Mouse (Mus musculus) embryonic facial prominence, embryonic 11.5 days (tissue): ENCODE measurements around the gene Taf9. TPM values are rescaled to one million over a fixed set of nuclear protein-coding genes. Genes with fewer than 3 reads are reported as not detected.
A peak's percentile ranks its signal among the peaks of the same experiment; 100 is the strongest.

Source experiments
- ATAC-seq: fragments of 200-750 bp; cut with Nextera tagmentation; replicated peaks from 2 replicates; pipeline ENCODE4 v1.8.0; 2017; ENCODE audit warnings: low read depth; ENCODE audit not compliant: insufficient number of reproducible peaks, low FRiP score, low TSS enrichment
- DNase-seq: peaks from one replicate; pipeline ENCODE4 v3.0.0-alpha.2; 2015; ENCODE audit warnings: low spot score
- H3K27ac ChIP-seq: fragments of 300-500 bp; sonication (generic); replicated peaks from 2 replicates; pipeline ENCODE4 v1.5.1; 2014; ENCODE audit warnings: mild to moderate bottlenecking, low read depth, low read length, control low read depth
- H3K27me3 ChIP-seq: fragments of 300-500 bp; sonication (generic); 2 replicates; pipeline ENCODE4 v1.6.1; 2014; ENCODE audit warnings: mild to moderate bottlenecking, low read length, moderate library complexity, mixed read lengths; ENCODE audit not compliant: control insufficient read depth, insufficient read depth
- H3K36me3 ChIP-seq: fragments of 300-500 bp; sonication (generic); replicated peaks from 2 replicates; pipeline ENCODE4 v1.6.1; 2014; ENCODE audit warnings: low read depth, mild to moderate bottlenecking, low read length, moderate library complexity, mixed read lengths; ENCODE audit not compliant: control insufficient read depth, insufficient read depth
- H3K4me1 ChIP-seq: fragments of 300-500 bp; sonication (generic); 2 replicates; pipeline ENCODE4 v1.6.1; 2014; ENCODE audit warnings: low read length, mixed read lengths; ENCODE audit not compliant: control insufficient read depth, insufficient read depth
- H3K4me2 ChIP-seq: fragments of 300-500 bp; sonication (generic); 2 replicates; pipeline ENCODE4 v1.6.1; 2014; ENCODE audit warnings: low read depth, mild to moderate bottlenecking, control low read depth, low read length, moderate library complexity
- H3K4me3 ChIP-seq: fragments of 300-500 bp; sonication (generic); 2 replicates; pipeline ENCODE4 v1.5.1; 2014; ENCODE audit warnings: low read depth, low read length, control low read depth
- H3K9ac ChIP-seq: fragments of 300-500 bp; sonication (generic); replicated peaks from 2 replicates; pipeline ENCODE4 v1.6.1; 2014; ENCODE audit warnings: mild to moderate bottlenecking, control low read depth, low read length
- H3K9me3 ChIP-seq: fragments of 300-500 bp; sonication (generic); replicated peaks from 2 replicates; pipeline ENCODE4 v1.6.1; 2016; ENCODE audit warnings: mild to moderate bottlenecking, low read length, inconsistent platforms, mixed read lengths; ENCODE audit not compliant: control insufficient read depth
- WGBS: fragments of 180-500 bp; shearing (Covaris S2); extraction: QIAGEN DNeasy Blood & Tissue Kit; methylation state at CpG from one replicate; pipeline ENCODE4 v1.1.7; 2014; 5-methylcytosine and 5-hydroxymethylcytosine counted together
- polyA plus RNA-seq: library from polyadenylated mRNA; unstranded; fragments of >200 nt; fragmentation: Nextera tagmentation; extraction: Ambion mirVana; gene quantifications from 2 replicates; pipeline ENCODE4 v1.2.1, GENCODE M21; 2014

Gene Taf9
- polyA plus RNA-seq, 1 experiment from 2014 or later = 25.7 TPM

GRCm38 (mm10) chr13:100612251-100612650 lies 39.1 kb upstream of the Taf9 start:
- no peaks in the 10 kb centered on the region; the same call in 1 of the 2 replicates for H3K9me3 ChIP-seq
- no peak for DNase-seq
- H3K9ac ChIP-seq = no peak overlapping the region
- H3K27me3 ChIP-seq = peaks cover 10% of the 10 kb centered on the region
- H3K4me2 ChIP-seq = no peak overlapping the region
- 90% methylated on average over 10 of the region's 10 CpGs for WGBS
- peaks cover 4% of the 10 kb centered on the region; the same call in 1 of the 2 replicates for H3K4me1 ChIP-seq
- ATAC-seq = no peak
- H3K36me3 ChIP-seq = no peaks in the 10 kb centered on the region
- H3K4me3 ChIP-seq = no peak overlapping the region
- no peak overlapping the region for H3K27ac ChIP-seq

- Histone ChIP-seq H3K4me1 (peaks cover 4% of the 10 kb centered on the region; the same call in 1 of the 2 replicates), H3K9ac (no peak overlapping the region), H3K27me3 (peaks cover 10% of the 10 kb centered on the region), H3K4me2 (no peak overlapping the region), H3K9me3 (no peaks in the 10 kb centered on the region; the same call in 1 of the 2 replicates), H3K27ac (no peak overlapping the region), H3K4me3 (no peak overlapping the region), H3K36me3 (peaks cover 4% of the 10 kb centered on the region; the same call in 1 of the 2 replicates)
- ATAC-seq (no peak), DNase-seq (no peak)
- 53% methylated on average over 2 of the region's 2 CpGs for WGBS
These were observed 38.5 kb upstream of the Taf9 start for GRCm38 (mm10) chr13:100612903-100613302.

- peak; percentile 47; the same call in 1 of the 2 replicates for ATAC-seq
These were observed 34.9 kb upstream of the Taf9 start, which contains the start of gene Marveld2 for GRCm38 (mm10) chr13:100616181-100617087. Marveld2 (minus strand) TSS chr13:100616971.

GRCm38 (mm10) chr13:100617583-100617982 lies 33.8 kb upstream of the Taf9 start:
- peaks cover 4% of the 10 kb centered on the region; the same call in 1 of the 2 replicates for H3K36me3 ChIP-seq
- DNase-seq (no peak), ATAC-seq (no peak)
- no peak overlapping the region for H3K4me3 ChIP-seq
- no peak overlapping the region for H3K9ac ChIP-seq
- H3K4me2 ChIP-seq = no peak overlapping the region
- H3K4me1 ChIP-seq = peaks cover 4% of the 10 kb centered on the region; the same call in 1 of the 2 replicates
- no peaks in the 10 kb centered on the region for H3K9me3 ChIP-seq
- 77% methylated on average over 13 of the region's 13 CpGs for WGBS
- H3K27ac ChIP-seq = no peak overlapping the region
- H3K27me3 ChIP-seq = peaks cover 10% of the 10 kb centered on the region

More at GRCm38 (mm10) chr13:100616181-100617087, 34.9 kb upstream of the Taf9 start, which contains the start of gene Marveld2:
- peak within 1 kb of the TSS; percentile 95 for H3K4me2 ChIP-seq
- peak within 1 kb of the TSS; percentile 48 for H3K9ac ChIP-seq
- H3K4me1 ChIP-seq = peaks cover 4% of the 10 kb centered on the region; the same call in 1 of the 2 replicates
- 2% methylated on average over 76 of the region's 77 CpGs for WGBS
- H3K27ac ChIP-seq = no peak within 1 kb of the TSS
- no peaks in the 10 kb centered on the region for H3K9me3 ChIP-seq
- peaks cover 10% of the 10 kb centered on the region for H3K27me3 ChIP-seq
- DNase-seq = peak; percentile 17
- H3K36me3 ChIP-seq = peaks cover 4% of the 10 kb centered on the region; the same call in 1 of the 2 replicates
- H3K4me3 ChIP-seq = peak within 1 kb of the TSS; percentile 55

GRCm38 (mm10) chr13:100622241-100622640 lies 29.1 kb upstream of the Taf9 start:
- no peaks in the 10 kb centered on the region for H3K9me3 ChIP-seq
- peaks cover 4% of the 10 kb centered on the region; the same call in 1 of the 2 replicates for H3K36me3 ChIP-seq
- ATAC-seq (no peak), DNase-seq (no peak)
- no peaks in the 10 kb centered on the region for H3K4me1 ChIP-seq
- 87% methylated on average over 4 of the region's 4 CpGs for WGBS
- no peak overlapping the region for H3K27ac ChIP-seq
- no peak overlapping the region for H3K9ac ChIP-seq
- H3K4me2 ChIP-seq = no peak overlapping the region
- no peaks in the 10 kb centered on the region for H3K27me3 ChIP-seq
- H3K4me3 ChIP-seq = no peak overlapping the region

- DNase-seq (no peak), ATAC-seq (no peak)
- Histone ChIP-seq H3K27ac (no peak overlapping the region), H3K9ac (no peak overlapping the region), H3K4me2 (no peak overlapping the region), H3K27me3 (no peaks in the 10 kb centered on the region), H3K36me3 (peaks cover 4% of the 10 kb centered on the region), H3K4me1 (no peaks in the 10 kb centered on the region), H3K4me3 (no peak overlapping the region), H3K9me3 (no peaks in the 10 kb centered on the region)
- WGBS = 94% methylated on average over 3 of the region's 3 CpGs
These were observed 17.2 kb upstream of the Taf9 start for GRCm38 (mm10) chr13:100634106-100634691.

- Histone ChIP-seq H3K27ac (no peak overlapping the region), H3K9ac (no peak overlapping the region), H3K4me3 (no peak overlapping the region), H3K4me2 (no peak overlapping the region), H3K36me3 (0 out of 2 replicates have a peak, but pooled peaks cover 5% of the 10 kb centered on the region), H3K9me3 (no peaks in the 10 kb centered on the region), H3K27me3 (no peaks in the 10 kb centered on the region), H3K4me1 (no peaks in the 10 kb centered on the region)
- no peak for ATAC-seq
- DNase-seq = no peak
- WGBS = 91% methylated on average over 4 of the region's 4 CpGs
These were observed 8.7 kb upstream of the Taf9 start for GRCm38 (mm10) chr13:100642471-100643209.
